Mouse (Mus musculus): ENCODE measurements at regions not wholly inside any gene's neighbourhood (a gene's known extent, or its start where the extent isn't known, plus 50 kb on each side); places are given as distances from the start of the nearest gene placed in this dataset.

DNA sequence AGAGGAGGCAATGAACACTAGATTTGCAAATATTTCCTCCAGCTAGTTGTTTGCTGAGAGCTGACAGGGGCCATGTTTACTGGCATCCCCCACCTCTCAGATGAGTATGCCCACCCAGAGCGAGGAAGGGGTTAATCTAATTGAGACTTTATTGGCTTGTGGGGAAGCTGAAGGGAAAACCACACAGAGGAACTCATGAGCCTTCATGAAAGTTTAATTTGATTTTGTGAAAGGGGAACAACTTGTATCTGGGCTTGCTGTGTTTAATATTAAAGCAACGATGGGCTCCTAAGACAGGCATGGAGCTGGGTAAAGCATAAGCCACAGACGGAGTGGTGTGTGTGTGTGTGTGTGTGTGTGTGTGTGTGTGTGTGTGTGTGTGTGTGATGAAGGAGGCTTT is 2146.2 kb upstream of the Lrrc6 start:
- no peak for DNase-seq
- no peak overlapping the region for H3K4me2 ChIP-seq (ENCODE audit: low read depth)
- ATAC-seq: no peak
- no peak overlapping the region for H3K4me3 ChIP-seq (ENCODE audit: low read depth, low read length)
- H3K27me3 ChIP-seq (ENCODE audit: insufficient read depth, low read length): no peaks in the 10 kb centered on the region
- no peak overlapping the region for H3K9ac ChIP-seq
- WGBS: 71% methylated on average over 3 of the region's 3 CpGs
- H3K4me1 ChIP-seq (ENCODE audit: insufficient read depth): no peaks in the 10 kb centered on the region
- H3K9me3 ChIP-seq (ENCODE audit: low read length): no peaks in the 10 kb centered on the region
- H3K36me3 ChIP-seq (ENCODE audit: insufficient read depth): no peaks in the 10 kb centered on the region
- H3K27ac ChIP-seq (ENCODE audit: low read depth, low read length): no peak overlapping the region
- TF ChIP-seq CTCF (IDR thresholded peaks at IDR 0.05; ENCODE audit: low read depth): no peak

DNA sequence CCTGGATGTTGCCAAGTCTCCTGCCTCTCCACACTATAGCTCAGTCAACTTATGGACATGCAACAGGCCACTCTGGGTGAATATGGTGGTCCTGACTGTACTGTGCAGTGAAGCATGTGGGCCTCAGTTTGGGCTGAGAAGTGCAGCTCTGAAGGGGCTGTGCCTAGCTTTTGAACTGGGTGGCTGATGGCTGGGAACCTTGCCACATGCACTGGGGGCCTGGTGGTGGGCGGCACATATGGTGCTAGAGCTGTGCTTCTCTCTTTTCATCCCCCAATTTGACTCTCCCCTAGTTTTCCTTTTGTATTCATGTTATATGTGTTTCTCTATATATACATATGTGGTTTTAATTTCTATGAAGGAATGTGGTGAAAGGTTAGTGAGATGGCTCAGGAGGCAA is 2144.2 kb upstream of the Lrrc6 start:
- H3K36me3 ChIP-seq (ENCODE audit: insufficient read depth): no peaks in the 10 kb centered on the region
- TF ChIP-seq CTCF (IDR thresholded peaks at IDR 0.05; ENCODE audit: low read depth): no peak
- no peak for ATAC-seq
- no peaks in the 10 kb centered on the region for H3K9me3 ChIP-seq (ENCODE audit: low read length)
- no peak overlapping the region for H3K4me3 ChIP-seq (ENCODE audit: low read depth, low read length)
- no peak overlapping the region for H3K4me2 ChIP-seq (ENCODE audit: low read depth)
- no peak for DNase-seq
- no peak overlapping the region for H3K9ac ChIP-seq
- no peaks in the 10 kb centered on the region for H3K27me3 ChIP-seq (ENCODE audit: insufficient read depth, low read length)
- H3K4me1 ChIP-seq (ENCODE audit: insufficient read depth): no peaks in the 10 kb centered on the region
- WGBS: 93% methylated on average over 1 of the region's 1 CpGs
- H3K27ac ChIP-seq (ENCODE audit: low read depth, low read length): no peak overlapping the region

DNA sequence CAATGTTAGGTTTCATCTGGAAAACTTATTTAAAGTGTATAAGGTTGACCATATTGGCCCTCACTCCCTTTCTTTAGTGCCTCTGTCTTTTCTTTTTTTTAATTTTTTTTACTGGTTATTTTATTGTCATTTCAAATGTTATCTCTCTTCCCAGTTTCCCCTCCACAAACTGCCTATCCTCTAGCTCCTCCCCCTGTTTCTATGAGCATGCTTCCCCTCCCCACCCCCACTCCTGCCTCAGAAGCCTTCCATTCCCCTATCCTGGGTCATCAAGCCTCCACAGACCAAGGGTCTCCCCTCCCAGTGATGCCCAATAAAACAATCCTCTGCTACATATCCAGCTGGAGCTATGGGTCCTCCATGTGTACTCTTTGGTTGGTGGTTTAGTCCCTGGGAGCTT is 2134.9 kb upstream of the Lrrc6 start:
- H3K9me3 ChIP-seq (ENCODE audit: low read length): no peaks in the 10 kb centered on the region
- H3K36me3 ChIP-seq (ENCODE audit: insufficient read depth): no peaks in the 10 kb centered on the region
- ATAC-seq (no peak), DNase-seq (no peak)
- no peaks in the 10 kb centered on the region for H3K27me3 ChIP-seq (ENCODE audit: insufficient read depth, low read length)
- no peak overlapping the region for H3K9ac ChIP-seq
- H3K27ac ChIP-seq (ENCODE audit: low read depth, low read length): no peak overlapping the region
- TF ChIP-seq CTCF (IDR thresholded peaks at IDR 0.05; ENCODE audit: low read depth): no peak
- H3K4me3 ChIP-seq (ENCODE audit: low read depth, low read length): no peak overlapping the region
- no peak overlapping the region for H3K4me2 ChIP-seq (ENCODE audit: low read depth)
- H3K4me1 ChIP-seq (ENCODE audit: insufficient read depth): no peaks in the 10 kb centered on the region

DNA sequence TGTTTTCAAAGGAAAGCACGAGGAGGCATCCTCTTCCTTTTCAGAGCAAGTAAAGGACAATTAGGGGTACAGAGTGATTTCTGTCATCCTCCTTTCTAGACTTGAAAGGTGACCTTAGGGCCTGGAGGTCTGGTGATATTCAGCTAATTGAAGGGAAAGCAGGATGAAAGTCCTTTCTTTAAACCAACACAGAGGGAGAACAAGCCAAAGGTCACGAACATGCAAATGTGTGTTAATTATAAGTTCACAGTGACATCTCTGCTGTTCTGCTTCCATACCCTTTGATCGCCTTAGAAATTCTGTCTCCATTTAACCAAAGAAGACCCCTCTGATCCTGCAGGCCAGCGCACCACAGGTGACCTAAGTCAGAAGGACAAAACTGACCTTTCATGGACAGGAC is 2126.3 kb upstream of the Lrrc6 start:
- no peaks in the 10 kb centered on the region for H3K9me3 ChIP-seq (ENCODE audit: low read length)
- H3K4me2 ChIP-seq (ENCODE audit: low read depth): no peak overlapping the region
- 74% methylated on average over 4 of the region's 4 CpGs for WGBS
- DNase-seq (no peak), ATAC-seq (no peak)
- H3K4me3 ChIP-seq (ENCODE audit: low read depth, low read length): no peak overlapping the region
- H3K27ac ChIP-seq (ENCODE audit: low read depth, low read length): no peak overlapping the region
- no peak for TF ChIP-seq CTCF (IDR thresholded peaks at IDR 0.05; ENCODE audit: low read depth)
- H3K36me3 ChIP-seq (ENCODE audit: insufficient read depth): no peaks in the 10 kb centered on the region
- H3K27me3 ChIP-seq (ENCODE audit: insufficient read depth, low read length): no peaks in the 10 kb centered on the region
- no peak overlapping the region for H3K9ac ChIP-seq
- no peaks in the 10 kb centered on the region for H3K4me1 ChIP-seq (ENCODE audit: insufficient read depth)

DNA sequence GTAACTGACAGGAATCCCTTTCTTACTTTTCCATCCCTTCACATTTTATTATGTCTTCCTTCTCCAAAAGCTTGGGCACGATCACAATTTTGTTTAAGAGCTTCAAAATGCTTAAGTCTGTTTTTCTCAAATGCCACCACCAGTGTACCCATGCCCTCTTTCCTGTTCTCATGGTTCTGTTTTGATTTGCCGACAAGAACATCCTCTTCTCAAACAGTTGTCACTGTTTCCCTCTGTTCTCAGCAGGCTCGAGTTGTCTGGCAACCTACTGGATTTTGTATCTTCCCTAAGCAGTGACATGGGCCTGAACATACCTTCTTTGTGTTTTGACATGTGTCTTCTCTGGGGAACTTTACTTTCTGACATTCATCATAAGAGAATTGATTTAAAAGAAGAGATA is 2124.1 kb upstream of the Lrrc6 start:
- no peak for ATAC-seq
- Histone ChIP-seq H3K27me3 (ENCODE audit: insufficient read depth, low read length) (no peaks in the 10 kb centered on the region), H3K27ac (ENCODE audit: low read depth, low read length) (no peak overlapping the region), H3K4me2 (ENCODE audit: low read depth) (no peak overlapping the region), H3K36me3 (ENCODE audit: insufficient read depth) (no peaks in the 10 kb centered on the region), H3K4me1 (ENCODE audit: insufficient read depth) (no peaks in the 10 kb centered on the region), H3K9ac (no peak overlapping the region), H3K4me3 (ENCODE audit: low read depth, low read length) (no peak overlapping the region), H3K9me3 (ENCODE audit: low read length) (no peaks in the 10 kb centered on the region)
- WGBS: 69% methylated on average over 3 of the region's 3 CpGs
- DNase-seq: no peak
- TF ChIP-seq CTCF (IDR thresholded peaks at IDR 0.05; ENCODE audit: low read depth): no peak

DNA sequence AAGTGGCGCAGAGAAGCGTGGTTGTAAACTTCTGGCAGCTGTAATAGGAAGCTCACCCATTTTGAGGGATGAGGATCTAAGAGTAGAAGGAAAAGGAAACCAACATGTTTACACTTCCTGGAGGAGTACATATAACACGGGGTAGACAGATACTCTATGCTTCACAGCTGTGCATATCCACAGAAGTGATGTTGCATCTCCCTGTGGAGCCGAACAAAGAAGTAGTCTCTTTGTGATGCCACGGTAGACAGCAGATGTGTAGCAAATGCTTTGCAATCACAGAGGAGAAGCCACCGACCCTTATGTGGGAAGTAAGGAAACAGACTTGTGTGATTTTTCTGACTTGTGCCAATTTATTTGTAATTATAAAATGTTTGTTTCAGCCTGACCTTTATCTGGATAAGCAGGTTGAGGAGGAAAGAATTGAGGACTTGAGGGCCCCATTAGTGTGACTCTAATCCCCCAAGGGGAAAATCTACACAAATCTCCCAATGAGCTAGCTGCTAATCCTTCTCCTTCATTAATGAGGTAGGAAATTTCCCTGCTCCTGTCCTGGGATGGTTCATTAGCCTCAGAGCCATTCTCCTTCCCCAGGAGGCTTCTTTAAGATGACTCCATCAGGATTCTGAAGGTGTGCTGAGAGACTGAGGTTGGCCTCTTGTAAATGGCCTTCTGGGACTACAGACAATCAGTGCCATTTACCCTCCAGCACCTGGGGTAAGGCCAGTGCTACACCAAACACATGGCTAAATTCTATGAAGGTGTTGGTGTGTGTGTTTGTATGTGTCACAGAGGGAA is 2119.9 kb upstream of the Lrrc6 start:
- DNase-seq: no peak

DNA sequence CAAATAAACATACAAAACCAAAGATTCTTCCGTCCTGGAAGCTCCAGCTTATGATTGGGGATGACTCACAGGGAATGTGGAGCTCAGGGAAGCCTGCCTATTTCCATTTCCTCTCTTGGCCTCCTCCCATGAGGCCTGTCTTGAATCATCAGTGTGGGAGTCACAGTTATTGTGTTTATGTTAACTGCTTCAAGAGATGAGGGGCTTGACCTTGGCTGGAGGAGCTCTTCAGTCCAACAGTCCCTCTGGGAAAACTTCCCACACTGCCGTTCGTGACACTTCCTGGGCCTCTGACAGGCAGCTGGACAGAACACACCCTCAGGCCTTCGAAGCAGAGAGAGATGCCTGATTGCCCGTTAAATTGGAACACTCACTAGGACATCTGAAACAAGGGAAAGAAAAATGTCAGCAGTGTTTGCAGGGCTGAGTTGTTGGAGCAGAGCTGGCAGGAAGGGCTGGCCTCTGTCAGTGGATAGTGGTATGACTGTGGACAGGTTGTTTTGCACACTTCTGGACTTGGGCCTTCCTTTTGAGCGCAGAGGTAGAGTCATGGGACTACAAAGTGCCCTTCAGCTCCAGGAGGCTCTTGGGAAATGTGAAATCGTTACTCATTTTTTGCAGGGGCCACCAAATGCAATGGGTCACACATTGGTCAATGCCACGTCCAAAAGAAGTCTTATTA is 2105.5 kb upstream of the Lrrc6 start:
- no peak overlapping the region for H3K27ac ChIP-seq (ENCODE audit: low read depth, low read length)
- H3K4me1 ChIP-seq (ENCODE audit: insufficient read depth): no peaks in the 10 kb centered on the region
- no peak for TF ChIP-seq CTCF (IDR thresholded peaks at IDR 0.05; ENCODE audit: low read depth)
- ATAC-seq (no peak), DNase-seq (peak; percentile 1)
- H3K27me3 ChIP-seq (ENCODE audit: insufficient read depth, low read length): no peaks in the 10 kb centered on the region
- no peaks in the 10 kb centered on the region for H3K9me3 ChIP-seq (ENCODE audit: low read length)
- no peak overlapping the region for H3K4me3 ChIP-seq (ENCODE audit: low read depth, low read length)
- 73% methylated on average over 8 of the region's 8 CpGs for WGBS
- H3K4me2 ChIP-seq (ENCODE audit: low read depth): no peak overlapping the region
- no peaks in the 10 kb centered on the region for H3K36me3 ChIP-seq (ENCODE audit: insufficient read depth)
- H3K9ac ChIP-seq: no peak overlapping the region

More for the DNA sequence above, 2119.9 kb upstream of the Lrrc6 start:
- Histone ChIP-seq H3K4me3 (ENCODE audit: low read depth, low read length) (no peak overlapping the region), H3K27ac (ENCODE audit: low read depth, low read length) (no peak overlapping the region), H3K4me2 (ENCODE audit: low read depth) (no peak overlapping the region), H3K36me3 (ENCODE audit: insufficient read depth) (no peaks in the 10 kb centered on the region), H3K27me3 (ENCODE audit: insufficient read depth, low read length) (no peaks in the 10 kb centered on the region), H3K9ac (no peak overlapping the region), H3K4me1 (ENCODE audit: insufficient read depth) (no peaks in the 10 kb centered on the region), H3K9me3 (ENCODE audit: low read length) (no peaks in the 10 kb centered on the region)
- TF ChIP-seq CTCF (IDR thresholded peaks at IDR 0.05; ENCODE audit: low read depth): no peak
- WGBS: 57% methylated on average over 6 of the region's 6 CpGs
- ATAC-seq: no peak
